In the genomic region with DNA sequence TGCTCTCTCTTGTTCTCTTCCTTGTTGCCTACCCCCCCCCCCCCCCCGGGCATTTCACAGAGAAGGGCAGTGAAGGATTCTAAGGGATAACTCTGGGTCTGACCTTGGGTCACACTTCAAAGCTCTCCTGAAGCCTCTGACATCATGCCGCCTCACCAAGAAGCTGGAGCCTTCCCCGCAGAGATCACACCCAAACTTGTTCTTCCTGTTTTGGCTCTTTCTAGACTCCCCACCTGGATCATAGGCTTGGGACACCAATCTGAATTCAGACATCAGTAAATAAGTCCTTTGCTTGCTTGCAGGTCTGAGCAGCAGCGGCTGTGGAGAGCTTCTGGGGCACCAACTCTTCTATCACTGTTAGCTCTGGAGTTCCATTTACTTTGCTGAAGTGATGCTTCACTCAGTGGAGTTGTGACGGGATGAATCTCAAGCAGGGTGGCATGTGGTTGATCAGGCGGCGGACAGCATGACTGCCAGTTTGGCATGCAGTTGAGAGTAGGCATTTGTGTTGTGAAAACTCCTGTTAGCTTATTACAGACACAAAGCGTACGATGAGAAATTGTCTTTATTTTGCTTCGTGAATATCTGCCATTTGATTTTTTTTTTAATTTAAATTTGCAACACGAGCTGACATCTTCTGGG, we compare ENCODE assay signal across 14 mouse cellular contexts.
DNase-seq lines count a peak whose midpoint lies in the region; ATAC-seq lines count a peak whose summit lies in the region.
"Had no signal": no experiment of that assay in that cellular context is flagged by ENCODE, and none has a peak within 500 bp of the region (broad histone marks: within the 10 kb centered on the region; RNA-seq: fewer than 3 reads in every experiment).

No protein-coding gene starts in this region.

- no peak for ATAC-seq in forebrain, embryonic 14.5 days
- ATAC-seq in forebrain, embryonic 12.5 days (ENCODE audit: low FRiP score), result no peak
- ATAC-seq in liver, embryonic 11.5 days (replicated peaks; ENCODE audit: low FRiP score), result no peak

- H3K4me3 ChIP-seq in forebrain, embryonic 14.5 days (ENCODE audit: low read depth, low read length), result no peak overlapping the region
- no peak overlapping the region for H3K4me3 ChIP-seq in forebrain, embryonic 12.5 days (replicated peaks)
- no peak overlapping the region for H3K4me3 ChIP-seq in liver, embryonic 11.5 days (ENCODE audit: low read depth, low read length)
- H3K4me3 ChIP-seq: liver, embryonic 15.5 days; neural tube, embryonic 12.5 days had no signal

- no peak overlapping the region for H3K9ac ChIP-seq in forebrain, embryonic 14.5 days (ENCODE audit: low read length)
- no peak overlapping the region for H3K9ac ChIP-seq in forebrain, embryonic 12.5 days
- no peak overlapping the region for H3K9ac ChIP-seq in liver, embryonic 11.5 days (ENCODE audit: low read depth, low read length)
- H3K9ac ChIP-seq: liver, embryonic 15.5 days; neural tube, embryonic 12.5 days had no signal

- no peaks in the 10 kb centered on the region for H3K27me3 ChIP-seq in forebrain, embryonic 14.5 days (replicated peaks; ENCODE audit: control insufficient read depth, insufficient read depth, low read length)
- peaks cover 7% of the 10 kb centered on the region; the same call in 1 of the 2 replicates for H3K27me3 ChIP-seq in forebrain, embryonic 12.5 days
- no peaks in the 10 kb centered on the region for H3K27me3 ChIP-seq in liver, embryonic 11.5 days (replicated peaks; ENCODE audit: control insufficient read depth, insufficient read depth, low read length)
- H3K27me3 ChIP-seq: liver, embryonic 15.5 days; neural tube, embryonic 12.5 days had no signal

- H3K36me3 ChIP-seq in forebrain, embryonic 14.5 days (ENCODE audit: control insufficient read depth, insufficient read depth, low read length), result no peaks in the 10 kb centered on the region
- no peaks in the 10 kb centered on the region for H3K36me3 ChIP-seq in forebrain, embryonic 12.5 days (replicated peaks)
- no peaks in the 10 kb centered on the region for H3K36me3 ChIP-seq in liver, embryonic 11.5 days (ENCODE audit: control insufficient read depth, insufficient read depth, low read length)
- H3K36me3 ChIP-seq: liver, embryonic 15.5 days; neural tube, embryonic 12.5 days had no signal

- no peak overlapping the region for H3K27ac ChIP-seq in forebrain, embryonic 14.5 days (ENCODE audit: low read depth, low read length)
- no peak overlapping the region for H3K27ac ChIP-seq in forebrain, embryonic 12.5 days
- H3K27ac ChIP-seq in liver, embryonic 11.5 days (ENCODE audit: low read depth, low read length), result no peak overlapping the region
- H3K27ac ChIP-seq: liver, embryonic 15.5 days; neural tube, embryonic 12.5 days had no signal

- WGBS in forebrain, embryonic 14.5 days, result 78% methylated on average over 11 of the region's 11 CpGs
- 80% methylated on average over 11 of the region's 11 CpGs for WGBS in forebrain, embryonic 12.5 days
- WGBS in liver, embryonic 11.5 days, result 74% methylated on average over 11 of the region's 11 CpGs

- H3K4me2 ChIP-seq in forebrain, embryonic 14.5 days (ENCODE audit: low read length), result no peak overlapping the region
- H3K4me2 ChIP-seq in forebrain, embryonic 12.5 days, result no peak overlapping the region
- no peak overlapping the region for H3K4me2 ChIP-seq in liver, embryonic 11.5 days
- H3K4me2 ChIP-seq: liver, embryonic 15.5 days; midbrain, embryonic 11.5 days; neural tube, embryonic 12.5 days had no signal

- DNase-seq in forebrain, embryonic 14.5 days (ENCODE audit: low spot score), result peak; percentile 39
- peak; percentile 16 for DNase-seq in urinary bladder, postnatal 25 days (ENCODE audit: low spot score)
- DNase-seq in urinary bladder, postnatal 4 days (ENCODE audit: low spot score in 2 of 2), result no peak
- DNase-seq in layer of hippocampus, adult 18-20 months (ENCODE audit: low spot score in 2 of 2), result peak; percentile 52 to 77
- no peak for DNase-seq in thymus, postnatal 25 days
- DNase-seq in liver, embryonic 11.5 days (ENCODE audit: low spot score), result no peak
- no peak for DNase-seq in gastrocnemius, postnatal 36 days
- DNase-seq: adrenal gland, postnatal 36 days; B cell, adult 2 months; cerebellum, adult 2 months had no signal

- H3K4me1 ChIP-seq in forebrain, embryonic 14.5 days (ENCODE audit: control insufficient read depth, insufficient read depth, low read length), result peaks cover 8% of the 10 kb centered on the region
- peaks cover 12% of the 10 kb centered on the region; the same call in 1 of the 2 replicates for H3K4me1 ChIP-seq in forebrain, embryonic 12.5 days
- H3K4me1 ChIP-seq in liver, embryonic 11.5 days (replicated peaks; ENCODE audit: control insufficient read depth, insufficient read depth, low read length), result 0 out of 2 replicates have a peak, but pooled peaks cover 6% of the 10 kb centered on the region
- H3K4me1 ChIP-seq: liver, embryonic 15.5 days; neural tube, embryonic 12.5 days had no signal

- intact Hi-C loops in gastrocnemius, postnatal 36 days (cut with DNase I), result no loop called here

- no peaks in the 10 kb centered on the region for H3K9me3 ChIP-seq in forebrain, embryonic 14.5 days (replicated peaks; ENCODE audit: control insufficient read depth, low read length)
- no peaks in the 10 kb centered on the region for H3K9me3 ChIP-seq in forebrain, embryonic 12.5 days
- no peaks in the 10 kb centered on the region for H3K9me3 ChIP-seq in liver, embryonic 11.5 days (ENCODE audit: control insufficient read depth, low read length)
- H3K9me3 ChIP-seq: liver, embryonic 15.5 days; neural tube, embryonic 12.5 days had no signal

Comparison
In these comparisons a context has a peak if more than half of its experiments do, and no peak if none do; other contexts are left out.
1. DNase-seq: peak in forebrain, embryonic 14.5 days (single experiment), urinary bladder, postnatal 25 days (single experiment) and layer of hippocampus, adult 18-20 months (2 of 2); none in urinary bladder, postnatal 4 days (0 of 2), thymus, postnatal 25 days (single experiment), liver, embryonic 11.5 days (single experiment) and gastrocnemius, postnatal 36 days (0 of 2).